Mouse (Mus musculus): Measurements from ENCODE around the gene Espn. TPM values are rescaled to one million over a fixed set of nuclear protein-coding genes. Genes with fewer than 3 reads are reported as not detected.

Gene Espn
- total RNA-seq, 1 experiment from 2014 or later, result 1.3 TPM

GRCm38 (mm10) chr4:152178916-152179705, 26.9 kb upstream of the Espn start:
- ATAC-seq (replicated peaks; ENCODE audit: low read depth, poor library complexity, severe bottlenecking), result no peak

- peak; percentile 4; the same call in 1 of the 2 replicates for ATAC-seq (replicated peaks; ENCODE audit: low read depth, poor library complexity, severe bottlenecking)
Observed at GRCm38 (mm10) chr4:152178344-152178864, 26.2 kb upstream of the Espn start.

- ATAC-seq (replicated peaks; ENCODE audit: low read depth, poor library complexity, severe bottlenecking), result peak; percentile 70
Observed at GRCm38 (mm10) chr4:152177537-152178343, 25.6 kb upstream of the Espn start, which contains the start of gene Acot7. Acot7 (plus strand) TSS chr4:152178134.

GRCm38 (mm10) chr4:152177174-152177536, 25.0 kb upstream of the Espn start:
- no peak for ATAC-seq (replicated peaks; ENCODE audit: low read depth, poor library complexity, severe bottlenecking)

GRCm38 (mm10) chr4:152176638-152177037, 24.5 kb upstream of the Espn start:
- peak; percentile 38 for ATAC-seq (replicated peaks; ENCODE audit: low read depth, poor library complexity, severe bottlenecking)

- no peak for ATAC-seq (replicated peaks; ENCODE audit: low read depth, poor library complexity, severe bottlenecking)
Observed at GRCm38 (mm10) chr4:152173956-152174355, 21.8 kb upstream of the Espn start.

GRCm38 (mm10) chr4:152173041-152173440, 20.9 kb upstream of the Espn start:
- ATAC-seq (replicated peaks; ENCODE audit: low read depth, poor library complexity, severe bottlenecking), result peak; percentile 53

GRCm38 (mm10) chr4:152171543-152171942, 19.4 kb upstream of the Espn start:
- ATAC-seq (replicated peaks; ENCODE audit: low read depth, poor library complexity, severe bottlenecking), result peak; percentile 48; the same call in 1 of the 2 replicates

- ATAC-seq (replicated peaks; ENCODE audit: low read depth, poor library complexity, severe bottlenecking), result no peak
Observed at GRCm38 (mm10) chr4:152170286-152170685, 18.1 kb upstream of the Espn start.

GRCm38 (mm10) chr4:152169103-152169502, 16.9 kb upstream of the Espn start:
- no peak for ATAC-seq (replicated peaks; ENCODE audit: low read depth, poor library complexity, severe bottlenecking)

- ATAC-seq (replicated peaks; ENCODE audit: low read depth, poor library complexity, severe bottlenecking), result no peak
Observed at GRCm38 (mm10) chr4:152168052-152168451, 15.9 kb upstream of the Espn start.

- ATAC-seq (replicated peaks; ENCODE audit: low read depth, poor library complexity, severe bottlenecking), result peak; percentile 81
Observed at GRCm38 (mm10) chr4:152165036-152165931, 13.1 kb upstream of the Espn start.

GRCm38 (mm10) chr4:152162748-152163147, 10.6 kb upstream of the Espn start:
- no peak for ATAC-seq (replicated peaks; ENCODE audit: low read depth, poor library complexity, severe bottlenecking)

- no peak for ATAC-seq (replicated peaks; ENCODE audit: low read depth, poor library complexity, severe bottlenecking)
Observed at GRCm38 (mm10) chr4:152161601-152162000, 9.4 kb upstream of the Espn start.

GRCm38 (mm10) chr4:152160748-152161147, 8.6 kb upstream of the Espn start:
- no peak for ATAC-seq (replicated peaks; ENCODE audit: low read depth, poor library complexity, severe bottlenecking)

GRCm38 (mm10) chr4:152159285-152159678, 7.1 kb upstream of the Espn start:
- peak; percentile 27 for ATAC-seq (replicated peaks; ENCODE audit: low read depth, poor library complexity, severe bottlenecking)

- ATAC-seq (replicated peaks; ENCODE audit: low read depth, poor library complexity, severe bottlenecking), result peak; percentile 17
Observed at GRCm38 (mm10) chr4:152158585-152159284, 6.6 kb upstream of the Espn start, which contains the start of gene Hes2. Hes2 (plus strand) TSS chr4:152158867.

- no peak for ATAC-seq (replicated peaks; ENCODE audit: low read depth, poor library complexity, severe bottlenecking)
Observed at GRCm38 (mm10) chr4:152157779-152158584, 5.8 kb upstream of the Espn start.
